Mouse (Mus musculus): ENCODE results near the gene Ssbp3.

The Ssbp3 gene

GRCm38 (mm10) chr4:107013119-107013816, 102.8 kb downstream of the Ssbp3 start:
- DNase-seq = no peak

GRCm38 (mm10) chr4:107013817-107014260, 103.3 kb downstream of the Ssbp3 start:
- DNase-seq = no peak

GRCm38 (mm10) chr4:107015971-107016511, 105.5 kb downstream of the Ssbp3 start:
- no peak for DNase-seq

- no peak for DNase-seq
Measured at GRCm38 (mm10) chr4:107017257-107017656, 106.8 kb downstream of the Ssbp3 start.

GRCm38 (mm10) chr4:107018521-107018920, 108.0 kb downstream of the Ssbp3 start:
- no peak for DNase-seq

- no peak for DNase-seq
Measured at GRCm38 (mm10) chr4:107019027-107019426, 108.5 kb downstream of the Ssbp3 start.

GRCm38 (mm10) chr4:107020287-107021000, 109.9 kb downstream of the Ssbp3 start:
- DNase-seq = no peak

- no peak for DNase-seq
Measured at GRCm38 (mm10) chr4:107021464-107021863, 111.0 kb downstream of the Ssbp3 start.

- no peak for DNase-seq
Measured at GRCm38 (mm10) chr4:107024899-107025298, 114.4 kb downstream of the Ssbp3 start.

- no peak for DNase-seq
Measured at GRCm38 (mm10) chr4:107025369-107025768, 114.9 kb downstream of the Ssbp3 start.

GRCm38 (mm10) chr4:107026451-107026850, 116.0 kb downstream of the Ssbp3 start:
- no peak for DNase-seq

- no peak for DNase-seq
Measured at GRCm38 (mm10) chr4:107035689-107036088, 125.2 kb downstream of the Ssbp3 start.

GRCm38 (mm10) chr4:107036985-107037384, 126.5 kb downstream of the Ssbp3 start:
- DNase-seq = no peak

GRCm38 (mm10) chr4:107038303-107038702, 127.8 kb downstream of the Ssbp3 start:
- DNase-seq = no peak

- no peak for DNase-seq
Measured at GRCm38 (mm10) chr4:107039270-107039669, 128.8 kb downstream of the Ssbp3 start.

- no peak for DNase-seq
Measured at GRCm38 (mm10) chr4:107042304-107042703, 131.8 kb downstream of the Ssbp3 start.

- DNase-seq = no peak
Measured at GRCm38 (mm10) chr4:107045188-107045587, 134.7 kb downstream of the Ssbp3 start.

- no peak for DNase-seq
Measured at GRCm38 (mm10) chr4:107047806-107048205, 137.3 kb downstream of the Ssbp3 start.

- DNase-seq = no peak
Measured at GRCm38 (mm10) chr4:107048568-107049162, 138.2 kb downstream of the Ssbp3 start.

- no peak for DNase-seq
Measured at GRCm38 (mm10) chr4:107051889-107052288, 141.4 kb downstream of the Ssbp3 start.

- no peak for DNase-seq
Measured at GRCm38 (mm10) chr4:107052962-107053553, 142.6 kb downstream of the Ssbp3 start.

- DNase-seq = no peak
Measured at GRCm38 (mm10) chr4:107056088-107056487, 145.6 kb downstream of the Ssbp3 start.

- DNase-seq = no peak
Measured at GRCm38 (mm10) chr4:107058346-107058745, 147.8 kb downstream of the Ssbp3 start.
